10 mouse cellular contexts compared by ENCODE assay signal in the genomic region with DNA sequence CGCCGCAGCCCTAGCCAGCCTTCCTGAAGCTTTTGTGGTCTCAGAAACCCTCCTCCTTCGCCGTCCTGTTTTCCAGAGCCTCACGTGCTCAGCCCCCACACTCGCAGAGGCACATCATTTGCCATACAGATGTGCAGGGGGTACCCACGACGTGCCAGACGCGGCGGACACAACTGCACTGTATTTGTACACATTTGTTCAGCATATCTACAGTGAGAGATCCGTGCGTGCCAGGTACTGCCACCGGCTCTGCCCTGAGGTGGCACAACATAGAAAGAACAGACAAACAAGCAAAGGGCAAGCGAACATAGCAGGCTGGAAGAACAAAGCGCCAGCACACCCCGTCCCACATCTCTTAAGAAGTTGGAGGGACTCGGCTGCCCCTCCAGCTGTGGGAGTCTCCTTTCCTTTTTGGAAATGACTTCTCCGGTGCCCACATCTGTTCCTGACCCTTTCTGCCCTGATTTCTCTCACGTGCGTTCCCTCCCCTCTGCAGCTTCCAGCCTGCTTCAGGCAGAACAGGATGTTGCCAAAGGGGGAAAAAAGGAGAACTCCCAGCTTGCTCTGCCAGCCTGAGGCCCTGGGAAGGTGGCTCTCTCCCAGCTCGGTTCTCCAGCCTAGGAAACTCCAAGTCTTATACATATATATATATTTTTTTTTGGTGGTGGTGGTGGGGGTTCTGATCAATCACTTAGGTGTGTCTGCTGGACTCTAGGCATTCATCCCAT. TPM values are rescaled to one million over a fixed set of nuclear protein-coding genes. Genes with fewer than 3 reads are reported as not detected.
DNase-seq lines count a peak whose midpoint lies in the region; ATAC-seq and TF ChIP-seq lines count a peak whose summit lies in the region.
"Had no signal": no experiment of that assay in that cellular context is flagged by ENCODE, and none has a peak within 500 bp of the region (broad histone marks: within the 10 kb centered on the region; RNA-seq: fewer than 3 reads in every experiment).

No protein-coding gene starts in this region.

- no peak for TF ChIP-seq CTCF in stomach, postnatal 0 days (IDR thresholded peaks at IDR 0.05; ENCODE audit: low read depth)

- ATAC-seq in forebrain, embryonic 16.5 days, result peak; percentile 54
- no peak for ATAC-seq in liver, embryonic 15.5 days (ENCODE audit: insufficient read depth)
- peak; percentile 47; the same call in 1 of the 2 replicates for ATAC-seq in stomach, postnatal 0 days (ENCODE audit: low FRiP score, low TSS enrichment)

- peak; percentile 5 to 7 for DNase-seq in cerebellum, postnatal 14 days
- no peak for DNase-seq in cerebellum, postnatal 25 days
- DNase-seq in ES-CJ7 (ENCODE audit: low read depth, low spot score), result peak; percentile 24
- peak; percentile 25 for DNase-seq in stomach, postnatal 0 days (ENCODE audit: low spot score)
- DNase-seq in frontal cortex, postnatal 25 days (ENCODE audit: low spot score in 2 of 2), result no peak
- no peak for DNase-seq in frontal cortex, postnatal 10 days (ENCODE audit: low spot score in 2 of 2)

- peaks cover 12% of the 10 kb centered on the region for H3K27me3 ChIP-seq in forebrain, embryonic 16.5 days (replicated peaks; ENCODE audit: control insufficient read depth, insufficient read depth, low read length)
- H3K27me3 ChIP-seq in liver, embryonic 15.5 days, result peaks cover 68% of the 10 kb centered on the region
- H3K27me3 ChIP-seq in stomach, postnatal 0 days (ENCODE audit: control insufficient read depth, insufficient read depth, low read length), result peaks cover 9% of the 10 kb centered on the region

- peak overlapping the region; percentile 98 for H3K4me2 ChIP-seq in forebrain, embryonic 16.5 days (ENCODE audit: low read length)
- H3K4me2 ChIP-seq in liver, embryonic 15.5 days, result peak overlapping the region; percentile 49
- peak overlapping the region; percentile 72 for H3K4me2 ChIP-seq in stomach, postnatal 0 days (replicated peaks; ENCODE audit: low read depth)

- H3K9me3 ChIP-seq in forebrain, embryonic 16.5 days (ENCODE audit: control insufficient read depth, low read length), result no peaks in the 10 kb centered on the region
- H3K9me3 ChIP-seq in liver, embryonic 15.5 days (replicated peaks), result no peaks in the 10 kb centered on the region
- H3K9me3 ChIP-seq in stomach, postnatal 0 days (ENCODE audit: control insufficient read depth, low read length), result no peaks in the 10 kb centered on the region

- H3K4me1 ChIP-seq in forebrain, embryonic 16.5 days (replicated peaks; ENCODE audit: control insufficient read depth, insufficient read depth, low read length), result peaks cover 18% of the 10 kb centered on the region
- no peaks in the 10 kb centered on the region; the same call in 1 of the 2 replicates for H3K4me1 ChIP-seq in liver, embryonic 15.5 days (replicated peaks)
- H3K4me1 ChIP-seq in stomach, postnatal 0 days (replicated peaks; ENCODE audit: control insufficient read depth, insufficient read depth), result 0 out of 2 replicates have a peak, but pooled peaks cover 4% of the 10 kb centered on the region

- no peak for TF ChIP-seq EP300 in stomach, postnatal 0 days (optimal IDR thresholded peaks at IDR 0.05)

- H3K4me3 ChIP-seq in forebrain, embryonic 16.5 days (replicated peaks; ENCODE audit: low read length), result peak overlapping the region; percentile 55
- H3K4me3 ChIP-seq in liver, embryonic 15.5 days (replicated peaks), result peak overlapping the region; percentile 28
- peak overlapping the region; percentile 41 for H3K4me3 ChIP-seq in stomach, postnatal 0 days (ENCODE audit: low read depth, low read length)

- H3K36me3 ChIP-seq in forebrain, embryonic 16.5 days (ENCODE audit: control insufficient read depth, insufficient read depth), result no peaks in the 10 kb centered on the region
- H3K36me3 ChIP-seq in liver, embryonic 15.5 days (replicated peaks), result no peaks in the 10 kb centered on the region
- H3K36me3 ChIP-seq in stomach, postnatal 0 days (ENCODE audit: control insufficient read depth, insufficient read depth, low read length), result no peaks in the 10 kb centered on the region

- H3K27ac ChIP-seq in forebrain, embryonic 16.5 days (ENCODE audit: low read length), result no peak overlapping the region
- no peak overlapping the region for H3K27ac ChIP-seq in liver, embryonic 15.5 days (replicated peaks)
- no peak overlapping the region for H3K27ac ChIP-seq in stomach, postnatal 0 days (replicated peaks)

- peak overlapping the region; percentile 53 for H3K9ac ChIP-seq in forebrain, embryonic 16.5 days (replicated peaks; ENCODE audit: low read depth, low read length)
- H3K9ac ChIP-seq in liver, embryonic 15.5 days, result no peak overlapping the region
- no peak overlapping the region for H3K9ac ChIP-seq in stomach, postnatal 0 days (ENCODE audit: low read length)

- WGBS in forebrain, embryonic 16.5 days, result 2% methylated on average over 22 of the region's 22 CpGs
- WGBS in liver, embryonic 15.5 days (ENCODE audit: insufficient replicate concordance), result 2% methylated on average over 22 of the region's 22 CpGs
- WGBS in stomach, postnatal 0 days, result 5% methylated on average over 22 of the region's 22 CpGs

RNA-seq across cellular contexts. Expression of a gene that starts 0.5 kb away (rescaled TPM):
- 2.3 and 3.7 TPM in 2 replicates for polyA plus RNA-seq in forebrain, embryonic 16.5 days (2015; fragmentation: Nextera tagmentation; extraction: Ambion mirVana)
- polyA plus RNA-seq in liver, embryonic 15.5 days (2015; fragmentation: Nextera tagmentation; extraction: Ambion mirVana), result 0.08 TPM in 1 of 2 replicates, not detected in the other
- polyA plus RNA-seq in stomach, postnatal 0 days (2015; fragmentation: Nextera tagmentation; extraction: Ambion mirVana), result 0.15 TPM in 1 of 2 replicates, not detected in the other
- polyA plus RNA-seq: C2C12; gonadal fat pad, adult 2 months had no signal

RNA-seq across cellular contexts. Expression of a gene that starts 34.3 kb away (rescaled TPM):
- polyA plus RNA-seq in forebrain, embryonic 16.5 days (2015; fragmentation: Nextera tagmentation; extraction: Ambion mirVana), result 17.3 and 17.6 TPM in 2 replicates
- 0.05 and 0.09 TPM in 2 replicates for polyA plus RNA-seq in liver, embryonic 15.5 days (2015; fragmentation: Nextera tagmentation; extraction: Ambion mirVana)
- polyA plus RNA-seq in stomach, postnatal 0 days (2015; fragmentation: Nextera tagmentation; extraction: Ambion mirVana), result 2.5 and 2.9 TPM in 2 replicates
- polyA plus RNA-seq: C2C12 had no signal

Comparison
In these comparisons a context has a peak if more than half of its experiments do, and no peak if none do; other contexts are left out.
1. DNase-seq: peak in cerebellum, postnatal 14 days (2 of 2), ES-CJ7 (single experiment) and stomach, postnatal 0 days (single experiment); none in cerebellum, postnatal 25 days (0 of 2), frontal cortex, postnatal 25 days (0 of 2) and frontal cortex, postnatal 10 days (0 of 2).
2. Peak in every context shown above with its lines, with median percentiles within 50 percentile points of each other: H3K4me2 ChIP-seq and H3K4me3 ChIP-seq.